Mouse (Mus musculus): Measurements from ENCODE around the gene Lypd6.

DNA sequence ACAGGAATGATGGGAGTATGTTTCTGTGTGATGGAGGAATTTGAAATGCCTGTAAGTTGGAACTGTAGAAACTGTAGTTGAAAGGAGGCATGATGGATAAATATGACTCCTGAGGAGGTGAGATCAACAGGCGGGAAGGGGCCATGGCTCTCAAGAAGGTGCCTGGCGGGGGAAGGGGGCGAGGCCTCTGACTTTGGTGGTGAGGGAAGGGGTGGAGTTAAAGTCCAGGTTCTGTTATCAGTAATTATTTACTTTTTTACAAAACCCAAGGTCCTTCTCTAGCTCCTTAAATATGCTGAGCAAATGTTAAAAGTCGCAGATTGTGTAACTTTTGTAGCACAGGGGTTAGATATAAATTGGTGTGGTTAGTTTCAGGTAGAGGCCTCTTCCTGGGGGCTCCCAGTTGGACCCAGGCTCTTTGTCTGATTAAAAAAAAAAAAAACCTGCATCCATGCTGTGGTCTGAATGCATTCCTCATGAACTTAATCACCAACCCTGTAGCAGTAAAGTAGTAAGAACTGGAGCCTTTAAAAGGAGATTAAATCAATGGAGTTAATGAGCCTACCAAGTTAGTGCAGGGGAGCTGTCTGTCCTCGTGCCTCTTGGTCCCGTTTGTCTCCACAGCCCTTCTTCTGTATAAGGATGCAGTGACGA is 37.7 kb downstream of the Lypd6 start:
- TF ChIP-seq CTCF (IDR thresholded peaks at IDR 0.05; ENCODE audit: low read depth, low read length) (no peak), POLR2A (IDR thresholded peaks at IDR 0.05; ENCODE audit: insufficient read depth, low read length) (no peak)
